Mouse (Mus musculus) monocyte, adult 2 months (primary cell): ENCODE results near the gene Hmox1.

ENCODE experiments used
- DNase-seq, 2 experiments: peaks; one replicate each; pipeline ENCODE4 v3.0.0; 2022; ENCODE audit warnings: low spot score in 2 of 2, low read depth in 1 of 2

Gene Hmox1

DNA sequence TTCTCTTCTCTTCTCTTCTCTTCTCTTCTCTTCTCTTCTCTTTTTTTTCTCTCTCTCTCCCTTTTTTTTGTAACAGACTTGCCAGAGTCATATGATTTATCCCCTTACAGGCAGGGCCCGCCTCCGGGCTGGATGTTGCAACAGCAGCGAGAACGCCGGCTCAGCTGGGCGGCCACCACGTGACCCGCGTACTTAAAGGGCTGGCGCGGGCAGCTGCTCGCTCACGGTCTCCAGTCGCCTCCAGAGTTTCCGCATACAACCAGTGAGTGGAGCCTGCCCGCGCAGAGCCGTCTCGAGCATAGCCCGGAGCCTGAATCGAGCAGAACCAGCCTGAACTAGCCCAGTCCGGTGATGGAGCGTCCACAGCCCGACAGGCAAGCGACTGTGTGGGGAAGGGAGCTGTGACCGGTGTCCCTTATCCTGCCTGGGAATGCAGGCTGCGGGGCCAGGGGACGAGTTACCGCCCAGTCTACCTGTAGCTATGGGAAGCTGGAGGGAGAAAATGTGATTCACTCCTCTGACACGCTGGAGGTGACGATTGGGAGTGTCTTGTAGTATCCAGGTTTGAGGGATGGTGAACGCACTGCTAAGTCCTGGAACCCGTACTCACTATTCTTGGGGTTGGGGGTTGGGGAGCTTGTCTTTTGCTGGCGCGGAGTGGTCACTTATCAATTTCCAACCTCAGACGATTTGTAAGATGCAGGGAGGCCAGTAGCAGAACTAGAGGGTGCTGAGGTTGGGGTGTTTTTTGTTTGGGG, at the start of gene Hmox1:
TSS of gene Hmox1 (plus strand) at position 223 of the 758 bp plus-strand sequence.
- DNase-seq, result peak; percentile 83 to 86

- DNase-seq, result no peak
Measured at GRCm38 (mm10) chr8:75046303-75046702, 47.1 kb upstream of the Hmox1 start.

DNA sequence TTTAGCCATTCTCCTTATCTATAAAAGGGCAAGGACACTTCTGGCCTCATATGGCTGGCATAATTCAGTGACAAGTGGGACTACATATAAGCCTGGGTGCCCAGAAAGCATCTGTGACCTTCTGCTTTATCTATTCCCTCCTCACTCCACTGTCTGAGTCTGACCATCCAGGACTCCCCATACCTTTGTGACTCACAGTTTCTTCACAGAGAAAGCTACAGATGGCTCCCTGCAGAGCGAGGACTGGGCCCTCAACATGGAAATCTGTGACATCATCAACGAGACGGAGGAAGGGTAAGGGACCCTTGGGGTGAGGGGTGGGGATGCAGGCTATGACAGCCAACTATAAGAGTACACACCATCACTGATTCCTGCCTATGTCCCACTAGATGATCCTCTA, 45.6 kb upstream of the Hmox1 start:
- no peak for DNase-seq

DNA sequence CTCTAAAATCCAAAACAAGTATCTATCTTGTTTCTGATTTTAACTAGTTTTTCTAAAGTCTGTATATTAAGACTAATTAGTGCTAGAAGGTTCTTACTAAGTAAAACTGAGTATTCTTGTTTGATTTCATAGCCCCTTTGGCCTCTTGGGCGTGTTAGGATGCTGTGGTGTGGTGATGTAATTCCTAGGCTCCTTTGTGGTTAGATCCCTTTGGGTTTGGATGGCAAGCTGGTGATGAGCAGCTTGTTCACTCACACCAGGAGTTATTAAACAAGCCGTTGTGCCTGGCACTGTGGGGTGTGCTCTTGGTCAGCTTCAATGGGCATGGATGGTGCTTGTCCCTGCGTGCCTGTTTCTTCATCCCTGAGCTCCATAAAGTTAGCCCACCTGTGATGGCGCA, 40.1 kb upstream of the Hmox1 start:
- DNase-seq, result no peak

DNA sequence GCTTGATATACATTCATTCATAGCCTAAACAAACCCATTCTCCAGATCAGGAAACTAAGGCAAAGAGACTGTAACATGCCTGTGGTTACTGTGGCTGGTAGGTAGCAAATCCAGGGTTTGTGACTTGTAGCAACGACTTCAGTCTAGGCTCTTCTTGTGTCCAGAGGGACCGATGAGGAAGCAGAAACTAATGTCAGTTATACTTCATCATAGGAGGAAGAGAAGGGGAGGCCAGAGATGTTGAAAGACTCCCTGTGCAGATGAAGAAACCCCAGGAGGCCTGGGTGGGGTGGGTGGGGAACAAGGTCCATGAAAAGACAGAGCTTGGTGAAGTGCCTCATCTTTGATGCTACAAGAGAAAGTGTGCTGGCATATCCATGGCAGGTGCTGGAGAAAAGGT, 37.7 kb upstream of the Hmox1 start:
- no peak for DNase-seq

- no peak for DNase-seq
Measured at GRCm38 (mm10) chr8:75060022-75060421, 33.4 kb upstream of the Hmox1 start.

DNA sequence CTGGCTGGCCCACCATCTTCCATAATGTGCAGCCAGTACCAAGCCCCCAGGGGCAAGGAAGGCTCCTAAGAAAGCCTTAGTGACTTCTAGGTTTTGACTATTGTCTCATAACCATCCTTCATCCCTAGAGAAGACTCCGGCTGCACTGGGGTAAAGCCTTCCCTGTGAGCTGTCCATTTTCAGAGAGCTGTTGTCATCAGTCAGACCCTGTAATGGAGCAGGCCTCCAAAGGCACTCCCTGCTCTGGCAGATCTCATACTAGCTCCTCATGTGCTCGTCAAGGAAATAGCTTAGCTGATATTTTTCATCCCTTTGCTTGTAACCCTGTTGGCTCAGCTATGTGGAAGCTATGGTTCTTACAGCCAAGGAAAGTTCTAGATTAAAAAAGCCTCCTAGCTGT, 32.6 kb upstream of the Hmox1 start:
- DNase-seq, result no peak

DNA sequence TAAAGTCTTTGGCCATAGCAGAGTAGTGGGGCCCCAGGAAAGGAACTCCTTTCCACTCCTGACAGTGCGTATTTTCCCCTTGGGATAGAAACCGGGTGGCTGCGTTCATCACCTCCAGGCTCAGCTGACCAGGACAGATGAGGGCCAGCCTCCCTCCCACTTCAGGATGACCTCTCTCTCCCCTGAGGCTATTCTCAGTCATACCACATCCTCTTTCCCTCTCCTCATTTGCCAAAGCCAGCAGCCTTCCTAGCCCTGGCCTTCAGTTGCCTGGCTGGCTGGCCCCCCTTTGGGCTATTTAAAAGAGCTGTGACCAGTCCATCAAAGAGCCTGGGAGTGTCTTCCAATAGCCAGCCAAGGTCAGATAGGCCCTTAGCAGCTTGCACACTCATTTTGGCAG, 30.1 kb upstream of the Hmox1 start:
- DNase-seq, result peak in 1 of 2 experiments; percentile 27

GRCm38 (mm10) chr8:75064790-75065189, 28.6 kb upstream of the Hmox1 start:
- no peak for DNase-seq

GRCm38 (mm10) chr8:75067287-75067686, 26.1 kb upstream of the Hmox1 start:
- peak in 1 of 2 experiments; percentile 17 for DNase-seq

GRCm38 (mm10) chr8:75070297-75070696, 23.1 kb upstream of the Hmox1 start:
- DNase-seq, result no peak

GRCm38 (mm10) chr8:75071627-75072346, 21.6 kb upstream of the Hmox1 start:
- DNase-seq, result peak in 1 of 2 experiments; percentile 21

DNA sequence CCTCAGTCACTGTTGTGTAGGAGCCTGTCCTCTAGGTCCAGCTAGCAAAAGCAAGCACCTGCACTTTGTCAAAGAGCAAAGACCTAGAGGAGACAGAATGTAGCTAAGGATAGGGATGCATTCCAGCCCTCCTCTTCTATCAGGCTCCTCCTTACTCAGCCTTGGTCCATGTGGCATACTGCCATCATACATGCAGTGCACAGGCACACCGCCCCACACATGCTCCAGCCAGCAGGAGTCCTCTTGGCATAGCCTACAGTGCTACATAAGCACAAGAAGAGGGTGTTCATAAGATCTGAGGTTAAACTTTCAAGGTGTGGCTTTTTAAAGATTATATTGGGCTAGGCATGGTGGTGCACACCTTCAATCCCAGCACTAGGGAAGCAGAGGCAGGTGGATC, 18.5 kb upstream of the Hmox1 start:
- DNase-seq, result no peak

DNA sequence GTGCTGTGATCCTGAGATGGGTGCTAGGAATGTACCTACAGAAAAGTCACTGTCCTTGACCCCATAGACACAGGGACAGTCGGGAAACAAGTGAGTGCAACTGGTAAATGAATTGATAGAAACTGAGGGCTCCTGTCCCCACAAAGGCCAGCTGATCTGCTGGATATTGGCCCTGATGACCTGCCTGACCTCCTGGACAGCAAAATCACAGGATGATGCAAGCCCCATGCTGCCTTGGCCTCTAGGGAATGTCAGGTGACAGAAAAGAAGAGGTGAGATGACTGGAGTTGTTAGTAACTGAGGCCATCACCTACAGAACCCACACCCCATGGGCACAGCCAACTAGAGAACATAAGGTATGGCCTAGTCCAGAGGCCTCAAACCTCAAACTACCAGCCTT, 15.2 kb upstream of the Hmox1 start:
- no peak for DNase-seq

- DNase-seq, result no peak
Measured at GRCm38 (mm10) chr8:75078851-75079250, 14.6 kb upstream of the Hmox1 start.

- DNase-seq, result no peak
Measured at GRCm38 (mm10) chr8:75081364-75082040, 11.9 kb upstream of the Hmox1 start.

DNA sequence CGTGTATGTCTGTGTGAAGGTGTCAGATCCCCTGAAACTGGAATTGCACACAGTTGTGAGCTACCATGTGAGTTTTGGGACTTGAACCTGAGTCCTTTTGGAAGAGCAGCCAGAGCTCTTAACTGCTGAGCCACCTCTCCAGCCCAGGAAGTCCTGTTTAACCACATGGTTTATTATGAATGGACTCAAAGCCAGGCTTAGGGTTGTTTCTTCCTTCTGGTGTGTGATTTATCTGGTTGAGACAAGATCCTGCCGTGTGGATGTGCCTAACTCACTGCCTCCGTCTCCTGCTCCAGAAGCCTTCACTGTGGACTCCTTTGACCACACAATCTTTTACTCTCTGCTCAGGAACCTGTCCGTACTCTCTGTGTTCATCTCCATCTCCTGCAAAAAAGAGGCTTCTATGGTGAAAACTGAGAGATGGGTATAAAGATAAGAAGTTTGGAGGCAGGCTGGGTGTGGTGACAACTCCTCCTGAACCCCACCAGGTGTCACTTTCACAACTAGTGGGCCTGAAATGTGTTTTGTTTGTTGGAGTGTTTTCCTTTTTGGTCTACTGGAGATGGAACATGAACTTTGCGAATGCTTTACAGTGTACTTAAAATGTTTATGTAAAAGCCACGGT, 11.1 kb upstream of the Hmox1 start:
- DNase-seq, result no peak

DNA sequence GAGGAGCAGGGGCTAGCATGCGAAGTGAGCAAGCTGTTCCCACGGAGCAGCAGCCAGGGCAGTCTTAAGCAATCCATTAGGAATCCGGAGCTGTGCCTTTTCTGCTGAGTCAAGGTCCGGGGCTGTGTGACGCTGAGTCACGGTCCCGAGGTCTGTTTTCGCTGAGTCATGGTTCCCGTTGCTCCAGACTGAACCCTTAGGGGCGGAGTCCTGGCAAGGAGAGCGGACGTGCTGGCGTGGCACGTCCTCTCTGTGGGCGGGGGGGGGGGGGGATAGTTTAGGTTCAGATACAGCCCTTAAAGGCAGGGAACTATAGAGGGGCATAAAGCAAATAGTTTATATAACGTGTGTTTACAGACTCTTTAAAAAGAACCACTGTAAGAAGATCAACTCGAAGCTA, 9.6 kb upstream of the Hmox1 start:
- peak; percentile 77 to 81 for DNase-seq

GRCm38 (mm10) chr8:75084382-75085064, 8.9 kb upstream of the Hmox1 start:
- no peak for DNase-seq

GRCm38 (mm10) chr8:75086002-75086401, 7.4 kb upstream of the Hmox1 start:
- DNase-seq, result peak; percentile 40 to 45

DNA sequence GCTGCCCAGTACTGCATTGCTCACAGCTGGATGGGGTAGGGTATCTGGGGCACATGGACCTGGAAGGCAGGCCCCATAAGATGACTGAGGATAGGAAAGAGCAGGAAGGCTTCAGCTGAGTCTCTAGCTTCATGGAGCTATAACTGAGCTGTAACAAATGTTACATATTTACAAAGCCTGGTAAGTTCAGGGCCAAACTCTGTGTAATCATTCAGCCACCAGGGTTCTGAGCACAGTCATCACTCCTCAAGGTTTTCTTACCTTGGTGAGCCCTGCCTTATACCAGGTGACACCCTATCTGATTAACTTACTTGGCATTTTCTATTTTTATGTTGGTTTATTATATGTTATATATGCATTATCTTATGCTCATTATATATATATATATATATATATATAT, 6.3 kb upstream of the Hmox1 start:
- DNase-seq, result no peak
